Mouse (Mus musculus) midbrain, postnatal 0 days (tissue): ENCODE measurements around the gene Txndc16. TPM values are rescaled to one million over a fixed set of nuclear protein-coding genes. Genes with fewer than 3 reads are reported as not detected.
A peak's percentile ranks its signal among the peaks of the same experiment; 100 is the strongest.

Source experiments
- ATAC-seq: fragments of 200-750 bp; cut with Nextera tagmentation; 2 replicates; pipeline ENCODE4 v1.8.0; 2017; ENCODE audit warnings: moderate number of reproducible peaks, mild to moderate bottlenecking, moderate TSS enrichment, moderate library complexity; ENCODE audit not compliant: low FRiP score
- DNase-seq: peaks from one replicate; pipeline ENCODE4 v3.0.0-alpha.2; 2015; ENCODE audit warnings: low spot score
- H3K27ac ChIP-seq: fragments of 300-500 bp; sonication (generic); 2 replicates; pipeline ENCODE4 v1.5.1; 2014; ENCODE audit warnings: low read depth, mild to moderate bottlenecking, low read length, mixed read lengths
- H3K27me3 ChIP-seq: fragments of 300-500 bp; sonication (generic); 2 replicates; pipeline ENCODE4 v1.6.1; 2014; ENCODE audit warnings: low read length, control low read depth, mixed read lengths; ENCODE audit not compliant: insufficient read depth
- H3K36me3 ChIP-seq: fragments of 300-500 bp; sonication (generic); 2 replicates; pipeline ENCODE4 v1.6.1; 2014; ENCODE audit warnings: low read length, control low read depth, mixed read lengths; ENCODE audit not compliant: insufficient read depth
- H3K4me1 ChIP-seq: fragments of 300-500 bp; sonication (generic); 2 replicates; pipeline ENCODE4 v1.6.1; 2014; ENCODE audit warnings: mild to moderate bottlenecking, control low read depth, antibody characterized with exemption, low read length, mixed read lengths; ENCODE audit not compliant: insufficient read depth
- H3K4me2 ChIP-seq: fragments of 300-500 bp; sonication (generic); 2 replicates; pipeline ENCODE4 v1.6.1; 2014; ENCODE audit warnings: low read depth, mild to moderate bottlenecking, low read length, mixed read lengths; ENCODE audit not compliant: poor library complexity, severe bottlenecking
- H3K4me3 ChIP-seq: fragments of 300-500 bp; sonication (generic); 2 replicates; pipeline ENCODE4 v1.5.1; 2014; ENCODE audit warnings: low read depth, mild to moderate bottlenecking, low read length, moderate library complexity
- H3K9ac ChIP-seq: fragments of 300-500 bp; sonication (generic); replicated peaks from 2 replicates; pipeline ENCODE4 v1.6.1; 2014; ENCODE audit warnings: mild to moderate bottlenecking, low read length, moderate library complexity, mixed read lengths; ENCODE audit not compliant: poor library complexity, severe bottlenecking
- H3K9me3 ChIP-seq: fragments of 300-500 bp; sonication (generic); 2 replicates; pipeline ENCODE4 v1.6.1; 2016; ENCODE audit warnings: low read length, control low read depth
- CTCF ChIP-seq: IDR thresholded peaks from 2 replicates; pipeline ENCODE4 v1.5.1; 2016; ENCODE audit warnings: antibody characterized with exemption, mild to moderate bottlenecking
- WGBS: fragments of 180-500 bp; shearing (Covaris S2); extraction: QIAGEN DNeasy Blood & Tissue Kit; methylation state at CpG from one replicate; pipeline ENCODE4 v1.1.7; 2014; 5-methylcytosine and 5-hydroxymethylcytosine counted together
- polyA plus RNA-seq: library from polyadenylated mRNA; unstranded; fragments of >200 nt; fragmentation: Nextera tagmentation; extraction: Ambion mirVana; gene quantifications from 2 replicates; pipeline ENCODE4 v1.2.1, GENCODE M21; 2015
- total RNA-seq: library from RNA; depleted of rRNA; stranded (reverse); fragments of >200 nt; gene quantifications from 2 replicates; pipeline ENCODE4 v1.2.3, GENCODE M21; 2014

Txndc16 gene
- total and polyA plus RNA-seq, 2 experiments from 2014 or later: 31.2 to 53.1 TPM

- peak; percentile 48 for TF ChIP-seq CTCF
- Histone ChIP-seq H3K4me1 (peaks cover 15% of the 10 kb centered on the region), H3K27me3 (no peaks in the 10 kb centered on the region), H3K4me3 (peak overlapping the region; percentile 81), H3K9ac (peak overlapping the region; percentile 86), H3K9me3 (no peaks in the 10 kb centered on the region), H3K27ac (peak overlapping the region; percentile 94), H3K4me2 (peak overlapping the region; percentile 64), H3K36me3 (no peaks in the 10 kb centered on the region)
- peak; percentile 39 for DNase-seq
- ATAC-seq: no peak
- 7% methylated on average over 11 of the region's 11 CpGs for WGBS
These were observed 966 bp upstream of the Txndc16 start for GRCm38 (mm10) chr14:45220957-45221630.

GRCm38 (mm10) chr14:45219281-45220089, 643 bp downstream of the Txndc16 start, which contains the start of gene Gpr137c:
Gpr137c (plus strand) TSS chr14:45219717.
- Histone ChIP-seq H3K4me3 (peak within 1 kb of the TSS; percentile 81), H3K27ac (peak within 1 kb of the TSS; percentile 94), H3K36me3 (no peaks in the 10 kb centered on the region), H3K9me3 (no peaks in the 10 kb centered on the region), H3K9ac (peak within 1 kb of the TSS; percentile 86), H3K4me1 (peaks cover 15% of the 10 kb centered on the region), H3K4me2 (peak within 1 kb of the TSS; percentile 77), H3K27me3 (no peaks in the 10 kb centered on the region)
- 0% methylated on average over 43 of the region's 86 CpGs for WGBS
- peak; percentile 99 for DNase-seq
- no peak for TF ChIP-seq CTCF
- peak; percentile 98 for ATAC-seq

- no peak overlapping the region for H3K27ac ChIP-seq
- no peak for DNase-seq
- H3K36me3 ChIP-seq: no peaks in the 10 kb centered on the region
- TF ChIP-seq CTCF: no peak
- peaks cover 15% of the 10 kb centered on the region for H3K4me1 ChIP-seq
- WGBS: 92% methylated on average over 4 of the region's 4 CpGs
- H3K4me3 ChIP-seq: peak overlapping the region; percentile 81
- no peak for ATAC-seq
- H3K27me3 ChIP-seq: no peaks in the 10 kb centered on the region
- peak overlapping the region; percentile 77 for H3K4me2 ChIP-seq
- H3K9ac ChIP-seq: peak overlapping the region; percentile 69; the same call in 1 of the 2 replicates
- no peaks in the 10 kb centered on the region for H3K9me3 ChIP-seq
These were observed 2.4 kb downstream of the Txndc16 start for GRCm38 (mm10) chr14:45217693-45218092.

- no peaks in the 10 kb centered on the region for H3K27me3 ChIP-seq
- H3K36me3 ChIP-seq: 0 out of 2 replicates have a peak, but pooled peaks cover 3% of the 10 kb centered on the region
- peaks cover 12% of the 10 kb centered on the region for H3K4me1 ChIP-seq
- H3K4me3 ChIP-seq: no peak overlapping the region
- WGBS: 96% methylated on average over 9 of the region's 9 CpGs
- H3K9me3 ChIP-seq: no peaks in the 10 kb centered on the region
- no peak for DNase-seq
- no peak overlapping the region for H3K4me2 ChIP-seq
- ATAC-seq: no peak
- H3K27ac ChIP-seq: no peak overlapping the region
- TF ChIP-seq CTCF: no peak
- H3K9ac ChIP-seq: no peak overlapping the region
These were observed 3.3 kb downstream of the Txndc16 start for GRCm38 (mm10) chr14:45216711-45217340.

GRCm38 (mm10) chr14:45211431-45211830, 8.7 kb downstream of the Txndc16 start:
- Histone ChIP-seq H3K27ac (no peak overlapping the region), H3K4me3 (no peak overlapping the region), H3K4me1 (no peaks in the 10 kb centered on the region), H3K9me3 (no peaks in the 10 kb centered on the region), H3K9ac (no peak overlapping the region), H3K4me2 (no peak overlapping the region), H3K36me3 (peaks cover 16% of the 10 kb centered on the region; the same call in 1 of the 2 replicates), H3K27me3 (no peaks in the 10 kb centered on the region)
- TF ChIP-seq CTCF: no peak
- 98% methylated on average over 1 of the region's 1 CpGs for WGBS
- ATAC-seq (no peak), DNase-seq (no peak)
